Mouse (Mus musculus) kidney, embryonic 16.5 days (tissue): ENCODE data around the gene Anapc16. TPM values are rescaled to one million over a fixed set of nuclear protein-coding genes. Genes with fewer than 3 reads are reported as not detected.

ENCODE experiments used
- ATAC-seq: fragments of 200-750 bp; cut with Nextera tagmentation; 2 replicates; pipeline ENCODE4 v1.8.0; 2017; ENCODE audit warnings: moderate TSS enrichment; ENCODE audit not compliant: low FRiP score, low TSS enrichment
- H3K27ac ChIP-seq: fragments of 300-500 bp; sonication (generic); 2 replicates; pipeline ENCODE4 v1.5.1; 2014; ENCODE audit warnings: low read length
- H3K27me3 ChIP-seq: fragments of 300-500 bp; sonication (generic); 2 replicates; pipeline ENCODE4 v1.6.1; 2014; ENCODE audit warnings: low read length, control low read depth, mixed read lengths; ENCODE audit not compliant: insufficient read depth
- H3K36me3 ChIP-seq: fragments of 300-500 bp; sonication (generic); 2 replicates; pipeline ENCODE4 v1.6.1; 2014; ENCODE audit warnings: low read length, control low read depth, mixed read lengths; ENCODE audit not compliant: insufficient read depth
- H3K4me1 ChIP-seq: fragments of 300-500 bp; sonication (generic); 2 replicates; pipeline ENCODE4 v1.6.1; 2014; ENCODE audit warnings: low read length, control low read depth, mixed read lengths; ENCODE audit not compliant: insufficient read depth
- H3K4me2 ChIP-seq: fragments of 300-500 bp; sonication (generic); replicated peaks from 2 replicates; pipeline ENCODE4 v1.6.1; 2014; ENCODE audit warnings: low read depth, low read length
- H3K4me3 ChIP-seq: fragments of 300-500 bp; sonication (generic); 2 replicates; pipeline ENCODE4 v1.5.1; 2014; ENCODE audit warnings: mild to moderate bottlenecking, low read length
- H3K9ac ChIP-seq: fragments of 300-500 bp; sonication (generic); replicated peaks from 2 replicates; pipeline ENCODE4 v1.6.1; 2014; ENCODE audit warnings: low read length
- H3K9me3 ChIP-seq: fragments of 300-500 bp; sonication (generic); 2 replicates; pipeline ENCODE4 v1.6.1; 2016; ENCODE audit warnings: low read length, control low read depth
- WGBS: fragments of 180-500 bp; shearing (Covaris S2); extraction: QIAGEN DNeasy Blood & Tissue Kit; methylation state at CpG from one replicate; pipeline ENCODE4 v1.1.7; 2014; 5-methylcytosine and 5-hydroxymethylcytosine counted together
- polyA plus RNA-seq: library from polyadenylated mRNA; unstranded; fragments of >200 nt; fragmentation: Nextera tagmentation; extraction: Ambion mirVana; gene quantifications from 2 replicates; pipeline ENCODE4 v1.2.1, GENCODE M21; 2015

Gene Anapc16
- polyA plus RNA-seq, 1 experiment from 2014 or later = 93.6 TPM

DNA sequence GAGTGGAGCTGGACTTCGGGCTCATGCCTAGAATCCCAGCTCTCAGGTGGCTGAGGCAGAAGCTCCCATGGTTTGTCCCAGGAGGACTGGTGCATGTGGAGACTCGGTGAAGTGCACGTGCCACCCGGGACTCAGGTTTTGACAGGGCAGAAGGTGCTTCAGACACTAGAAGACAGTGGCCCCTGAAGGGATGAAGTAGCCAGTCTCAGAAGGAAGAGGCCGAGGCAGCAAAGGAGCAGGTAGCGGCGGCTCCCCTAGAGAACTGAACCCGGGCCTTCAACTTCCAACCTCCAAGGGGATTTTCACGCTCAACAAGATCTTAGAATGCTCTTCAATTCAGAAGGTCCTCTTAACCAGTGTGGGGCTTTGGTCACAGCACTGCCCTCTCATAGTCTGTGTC, 12.5 kb downstream of the Anapc16 start:
- Histone ChIP-seq H3K27me3 (no peaks in the 10 kb centered on the region), H3K4me3 (no peak overlapping the region), H3K9me3 (no peaks in the 10 kb centered on the region), H3K9ac (no peak overlapping the region), H3K27ac (no peak overlapping the region), H3K4me1 (peaks cover 17% of the 10 kb centered on the region), H3K4me2 (no peak overlapping the region), H3K36me3 (peaks cover 59% of the 10 kb centered on the region)
- no peak for ATAC-seq
- WGBS = 97% methylated on average over 9 of the region's 9 CpGs

DNA sequence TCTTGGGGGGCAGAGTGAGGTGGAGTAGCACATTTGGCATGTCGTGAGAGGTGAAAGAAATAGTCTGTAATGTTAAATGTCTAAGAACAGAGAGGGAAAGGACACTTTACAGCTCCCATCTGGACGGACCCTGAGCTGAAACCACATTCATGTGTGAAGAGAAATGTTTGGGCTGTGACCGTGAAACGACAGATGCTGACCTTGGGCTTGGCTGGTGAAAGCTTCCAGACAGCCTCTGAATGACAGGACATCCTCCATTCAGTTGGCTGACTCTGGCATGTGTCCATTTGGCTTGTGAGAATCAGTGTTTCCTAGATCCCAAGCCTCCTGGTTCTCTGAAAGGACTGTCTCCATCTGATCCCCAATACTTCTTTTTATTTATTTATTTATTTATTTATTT, 14.9 kb downstream of the Anapc16 start:
- Histone ChIP-seq H3K4me3 (no peak overlapping the region), H3K27me3 (no peaks in the 10 kb centered on the region), H3K4me2 (no peak overlapping the region), H3K4me1 (peaks cover 13% of the 10 kb centered on the region), H3K9me3 (no peaks in the 10 kb centered on the region), H3K36me3 (peaks cover 48% of the 10 kb centered on the region), H3K27ac (no peak overlapping the region), H3K9ac (no peak overlapping the region)
- WGBS = 81% methylated on average over 4 of the region's 4 CpGs
- ATAC-seq = no peak

DNA sequence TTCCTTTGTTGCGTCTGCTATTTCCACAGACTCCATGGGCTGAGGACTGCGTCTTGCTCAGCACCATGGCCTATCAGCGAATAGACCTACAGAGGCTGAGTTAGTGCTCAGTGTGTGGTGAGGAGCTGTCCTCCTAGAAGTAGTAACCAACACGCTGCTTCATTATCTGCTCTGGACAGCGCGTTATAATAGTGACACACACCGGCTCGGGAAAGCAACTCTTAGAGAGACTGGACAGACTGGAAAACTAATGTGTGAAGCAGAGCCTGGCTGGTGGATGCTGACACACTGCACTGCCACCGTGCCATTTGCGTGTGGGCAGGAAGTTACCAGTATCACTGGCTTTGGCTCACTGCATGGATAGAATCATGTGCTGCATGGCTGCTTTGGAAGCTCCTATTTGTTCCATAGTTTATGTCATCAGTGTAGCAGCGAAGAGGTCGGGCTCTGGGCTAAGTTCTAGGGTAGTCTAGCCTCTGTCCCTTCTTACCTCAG, 20.5 kb downstream of the Anapc16 start:
- Histone ChIP-seq H3K4me1 (peaks cover 18% of the 10 kb centered on the region), H3K27ac (no peak overlapping the region), H3K4me3 (no peak overlapping the region), H3K9me3 (no peaks in the 10 kb centered on the region), H3K36me3 (peaks cover 10% of the 10 kb centered on the region), H3K9ac (no peak overlapping the region), H3K27me3 (no peaks in the 10 kb centered on the region), H3K4me2 (no peak overlapping the region)
- ATAC-seq = no peak
- 88% methylated on average over 12 of the region's 12 CpGs for WGBS

DNA sequence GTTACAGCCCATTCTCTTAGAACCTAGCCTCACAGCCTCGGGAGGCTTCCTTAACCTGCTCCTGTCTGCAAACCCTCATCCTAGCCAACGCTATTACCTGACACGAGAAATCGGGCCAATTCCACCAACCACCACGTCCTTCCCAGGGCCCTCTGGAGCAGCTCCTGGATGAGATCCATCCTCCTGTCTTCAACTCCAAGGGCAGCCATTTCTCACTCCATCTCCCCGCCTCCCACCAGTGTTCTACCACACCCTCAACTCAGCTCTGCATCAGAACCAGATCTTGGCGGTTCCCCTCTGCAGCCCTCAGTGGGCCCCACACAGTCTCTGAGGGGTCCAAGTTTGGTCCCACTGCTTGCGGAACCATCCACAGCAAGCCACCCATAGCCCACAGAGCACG, 21.1 kb downstream of the Anapc16 start:
- 75% methylated on average over 9 of the region's 9 CpGs for WGBS
- Histone ChIP-seq H3K9me3 (no peaks in the 10 kb centered on the region), H3K27ac (no peak overlapping the region), H3K27me3 (no peaks in the 10 kb centered on the region), H3K36me3 (0 out of 2 replicates have a peak, but pooled peaks cover 5% of the 10 kb centered on the region), H3K9ac (no peak overlapping the region), H3K4me2 (no peak overlapping the region), H3K4me3 (no peak overlapping the region), H3K4me1 (peaks cover 18% of the 10 kb centered on the region)
- no peak for ATAC-seq

DNA sequence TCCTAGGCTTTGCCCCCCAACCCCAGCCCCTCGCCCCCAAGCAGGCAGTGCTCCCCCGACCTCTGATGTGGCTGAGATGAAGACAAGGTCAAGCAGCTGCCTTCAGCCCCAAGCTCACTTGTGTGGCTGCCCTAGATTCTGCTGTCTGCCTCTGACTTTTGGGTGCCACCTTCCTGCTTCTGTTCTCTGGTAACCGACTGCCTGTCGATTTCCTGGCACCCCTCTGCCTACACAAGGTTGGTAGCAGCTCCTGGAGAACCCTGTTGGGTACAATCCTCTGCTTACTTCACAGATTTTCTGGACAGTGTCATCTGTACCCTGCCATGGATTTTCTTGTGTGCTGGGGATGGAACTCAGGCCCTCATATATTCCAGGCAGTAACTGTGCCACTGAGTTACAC, 21.6 kb downstream of the Anapc16 start:
- no peak overlapping the region for H3K9ac ChIP-seq
- H3K4me1 ChIP-seq = peaks cover 18% of the 10 kb centered on the region
- ATAC-seq = no peak
- H3K27ac ChIP-seq = no peak overlapping the region
- H3K4me3 ChIP-seq = no peak overlapping the region
- H3K36me3 ChIP-seq = 0 out of 2 replicates have a peak, but pooled peaks cover 5% of the 10 kb centered on the region
- H3K4me2 ChIP-seq = no peak overlapping the region
- H3K9me3 ChIP-seq = no peaks in the 10 kb centered on the region
- 76% methylated on average over 4 of the region's 4 CpGs for WGBS
- no peaks in the 10 kb centered on the region for H3K27me3 ChIP-seq

DNA sequence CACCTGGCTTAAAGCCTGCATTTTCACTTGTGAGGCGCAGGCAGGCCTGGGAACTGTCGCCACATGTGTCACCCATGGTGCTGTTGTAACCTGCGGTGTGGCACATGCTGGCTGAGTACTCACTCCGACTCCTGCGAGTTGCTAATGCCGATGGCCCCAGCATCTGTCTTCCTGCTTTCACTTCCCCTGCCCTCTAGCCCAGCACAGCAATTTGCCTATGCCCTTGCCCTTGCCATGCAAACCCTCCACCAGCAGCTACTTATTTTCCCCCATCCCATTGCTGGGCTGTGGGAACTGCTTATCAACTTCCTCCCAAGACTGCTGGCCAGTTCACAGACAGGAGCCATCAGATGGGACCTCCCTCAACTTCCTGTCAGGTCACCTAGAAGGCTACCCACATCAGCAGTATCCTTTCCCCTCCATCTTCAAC, 22.1 kb downstream of the Anapc16 start:
- no peak for ATAC-seq
- Histone ChIP-seq H3K9ac (no peak overlapping the region), H3K27ac (no peak overlapping the region), H3K36me3 (0 out of 2 replicates have a peak, but pooled peaks cover 5% of the 10 kb centered on the region), H3K4me1 (peaks cover 18% of the 10 kb centered on the region), H3K9me3 (no peaks in the 10 kb centered on the region), H3K4me3 (no peak overlapping the region), H3K27me3 (no peaks in the 10 kb centered on the region), H3K4me2 (no peak overlapping the region)
- WGBS = 95% methylated on average over 6 of the region's 6 CpGs

DNA sequence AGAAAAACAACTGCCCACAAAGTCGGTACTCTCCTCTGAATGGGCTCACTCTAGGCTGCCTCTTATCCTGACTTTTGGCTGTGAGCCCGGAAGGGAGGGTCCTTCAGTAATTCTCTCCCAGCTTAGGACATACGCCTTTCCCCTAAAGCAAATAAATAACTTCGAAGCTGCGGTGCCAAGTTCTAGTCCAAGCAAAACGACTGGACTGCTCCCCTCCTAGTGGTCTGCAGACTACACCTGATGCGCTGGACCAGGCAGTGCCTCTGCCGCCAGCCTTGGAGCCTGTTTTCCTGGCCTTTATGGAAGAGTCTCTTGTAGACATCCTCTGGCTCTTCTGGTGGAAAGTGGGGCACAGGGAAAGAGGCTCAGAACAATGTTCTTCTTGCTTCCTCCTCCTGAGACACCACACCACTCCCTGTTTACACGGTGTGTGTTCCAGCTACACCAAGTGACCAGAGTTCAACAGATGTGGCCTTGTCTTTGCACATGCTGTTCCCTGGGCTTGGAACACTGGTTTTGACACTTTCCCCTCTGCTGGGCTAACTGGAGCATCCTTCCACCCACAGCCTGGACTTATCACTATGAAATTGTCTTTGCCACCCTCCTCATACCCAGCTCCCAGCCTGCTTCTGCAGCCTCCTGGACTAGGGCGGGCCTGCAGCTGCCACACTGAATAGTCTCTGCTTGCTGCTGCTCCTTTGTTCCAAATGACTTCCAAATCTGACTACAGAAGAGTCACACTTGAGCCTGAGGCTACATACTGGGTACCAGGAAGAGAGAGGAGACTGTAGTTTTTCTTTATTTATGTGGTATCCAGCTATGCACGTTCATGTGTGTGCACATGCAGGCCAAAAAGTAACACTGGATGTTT, 23.8 kb downstream of the Anapc16 start:
- Histone ChIP-seq H3K9me3 (no peaks in the 10 kb centered on the region), H3K27ac (0 out of 2 replicates have a peak overlapping the region, but pooled peaks have one; percentile 46), H3K4me3 (no peak overlapping the region), H3K27me3 (no peaks in the 10 kb centered on the region), H3K4me2 (no peak overlapping the region), H3K4me1 (peaks cover 31% of the 10 kb centered on the region), H3K9ac (0 out of 2 replicates have a peak overlapping the region, but pooled peaks have one; percentile 13), H3K36me3 (no peaks in the 10 kb centered on the region)
- WGBS = 30% methylated on average over 11 of the region's 11 CpGs
- ATAC-seq = peak; percentile 20

DNA sequence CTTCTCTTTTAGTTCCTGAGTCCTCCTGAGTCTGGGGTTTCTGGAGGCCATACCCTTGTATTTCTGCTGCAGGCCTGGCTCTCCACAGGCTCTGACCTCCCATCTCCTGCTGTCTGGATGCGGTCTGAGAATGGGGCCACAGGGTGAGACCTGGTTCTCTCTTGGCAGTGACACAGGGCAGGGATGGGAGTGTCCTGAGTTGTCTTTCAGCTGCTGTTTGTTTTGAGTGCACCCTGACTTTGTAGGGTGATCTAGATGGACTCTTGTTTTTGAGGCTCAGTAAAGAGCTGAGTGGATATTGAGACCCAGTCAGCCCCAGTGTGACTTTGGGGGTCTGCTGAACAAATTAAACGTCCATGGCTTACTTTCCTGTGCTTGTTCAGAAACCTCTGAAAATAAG, 24.5 kb downstream of the Anapc16 start:
- H3K4me2 ChIP-seq = no peak overlapping the region
- H3K27ac ChIP-seq = peak overlapping the region; percentile 46; the same call in 1 of the 2 replicates
- no peak for ATAC-seq
- no peak overlapping the region for H3K4me3 ChIP-seq
- H3K27me3 ChIP-seq = no peaks in the 10 kb centered on the region
- H3K4me1 ChIP-seq = peaks cover 38% of the 10 kb centered on the region
- 49% methylated on average over 2 of the region's 2 CpGs for whole genome bisulfite sequencing
- no peaks in the 10 kb centered on the region for H3K36me3 ChIP-seq
- H3K9me3 ChIP-seq = no peaks in the 10 kb centered on the region
- H3K9ac ChIP-seq = no peak overlapping the region

DNA sequence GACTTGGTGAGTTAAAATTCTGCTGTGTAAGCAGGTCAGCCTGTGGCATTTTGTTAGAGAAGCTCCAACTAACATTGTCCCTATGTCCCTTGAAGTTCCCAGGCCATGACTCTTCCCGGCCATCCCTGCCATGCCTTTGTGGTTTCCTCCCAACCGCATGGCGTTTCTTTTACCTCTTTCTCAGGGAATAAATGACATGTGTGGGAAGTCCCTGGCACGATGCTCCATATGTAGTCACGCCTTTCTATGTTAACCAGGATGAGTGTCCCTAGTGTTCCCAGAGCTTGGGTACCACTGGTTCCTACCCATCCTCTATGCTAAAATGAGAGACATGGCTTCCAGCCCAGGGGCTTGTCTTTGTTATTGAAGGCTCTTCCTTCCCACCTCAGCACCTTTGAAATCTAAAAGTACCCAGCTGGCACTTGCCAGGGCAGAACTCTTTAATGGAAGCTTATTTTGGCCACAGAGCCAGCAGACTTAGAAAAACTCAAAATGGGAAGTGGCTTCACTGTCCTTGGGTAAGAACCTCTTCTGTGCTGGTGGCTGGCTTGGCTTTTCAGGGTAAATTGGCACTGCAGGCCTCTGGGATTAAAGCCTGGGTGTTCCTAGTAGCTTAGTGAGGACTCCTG, 25.1 kb downstream of the Anapc16 start:
- no peaks in the 10 kb centered on the region for H3K9me3 ChIP-seq
- 88% methylated on average over 5 of the region's 5 CpGs for WGBS
- H3K9ac ChIP-seq = no peak overlapping the region
- no peak for ATAC-seq
- H3K27me3 ChIP-seq = no peaks in the 10 kb centered on the region
- peaks cover 41% of the 10 kb centered on the region for H3K4me1 ChIP-seq
- H3K4me3 ChIP-seq = no peak overlapping the region
- H3K4me2 ChIP-seq = no peak overlapping the region
- peak overlapping the region; percentile 46; the same call in 1 of the 2 replicates for H3K27ac ChIP-seq
- no peaks in the 10 kb centered on the region for H3K36me3 ChIP-seq

DNA sequence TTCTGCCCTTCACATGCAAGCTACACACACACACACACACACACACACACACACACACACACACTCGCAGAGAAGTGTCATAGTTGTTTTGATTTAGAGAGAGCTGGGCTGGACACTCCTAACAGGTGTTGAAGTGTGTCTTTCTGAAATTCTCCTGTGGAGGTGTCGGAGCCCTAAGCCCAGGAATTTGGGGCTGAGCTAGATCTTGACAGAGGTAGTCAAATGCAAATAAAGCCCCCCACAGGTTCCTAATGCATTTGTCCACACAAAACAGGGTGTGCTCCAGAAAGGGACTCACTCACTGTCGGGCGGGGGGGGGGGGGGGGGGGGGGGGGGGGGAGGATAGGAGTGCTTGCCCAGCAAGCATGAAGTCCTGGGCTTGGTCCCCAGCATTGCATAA, 25.8 kb downstream of the Anapc16 start:
- Histone ChIP-seq H3K27me3 (no peaks in the 10 kb centered on the region), H3K4me1 (peaks cover 41% of the 10 kb centered on the region)

More for the DNA sequence above, 25.8 kb downstream of the Anapc16 start:
- Histone ChIP-seq H3K9ac (no peak overlapping the region), H3K4me2 (no peak overlapping the region), H3K27ac (no peak overlapping the region), H3K9me3 (no peaks in the 10 kb centered on the region), H3K4me3 (no peak overlapping the region), H3K36me3 (no peaks in the 10 kb centered on the region)
- no peak for ATAC-seq
- 58% methylated on average over 2 of the region's 4 CpGs for WGBS
